ENCODE assay signal across 13 mouse cellular contexts in the genomic region with DNA sequence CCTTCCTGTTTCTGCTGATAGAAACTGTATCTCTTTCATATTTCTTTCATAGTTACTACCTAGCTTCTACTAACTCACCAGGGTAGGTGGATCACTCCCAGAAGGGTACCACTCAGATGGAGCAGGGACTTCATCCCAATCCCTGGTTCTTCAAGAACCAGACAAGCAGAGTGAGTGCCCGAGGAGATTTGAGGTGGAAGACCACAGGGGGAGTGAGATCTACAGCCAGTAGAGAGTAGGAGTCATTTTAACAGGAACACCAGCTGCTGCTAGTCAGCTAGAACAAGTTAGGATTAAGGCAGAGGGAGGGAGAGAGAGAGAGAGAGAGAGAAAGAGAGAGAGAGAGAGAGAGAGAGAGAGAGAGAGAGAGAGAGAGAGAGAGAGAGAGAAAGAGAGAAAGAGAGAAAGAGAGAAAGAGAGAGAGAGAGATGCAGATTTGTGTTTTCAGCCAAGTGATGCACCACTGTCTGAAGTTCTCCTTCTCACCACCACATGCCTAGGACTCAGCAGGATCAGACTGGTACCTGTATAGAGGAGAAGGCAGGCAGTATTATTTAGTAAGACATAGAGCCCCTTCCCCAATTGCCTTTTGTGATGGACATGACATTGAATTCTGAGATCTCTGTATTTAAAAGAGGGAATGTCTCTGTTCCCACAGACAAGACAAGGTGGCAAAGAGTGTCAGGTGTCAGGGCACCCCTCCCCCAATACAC. TPM values are rescaled to one million over a fixed set of nuclear protein-coding genes. Genes with fewer than 3 reads are reported as not detected.
DNase-seq lines count a peak whose midpoint lies in the region; ATAC-seq and TF ChIP-seq lines count a peak whose summit lies in the region.
"Had no signal": no experiment of that assay in that cellular context is flagged by ENCODE, and none has a peak within 500 bp of the region (broad histone marks: within the 10 kb centered on the region; RNA-seq: fewer than 3 reads in every experiment).

No protein-coding gene starts in this region.

- H3K4me3 ChIP-seq in heart, embryonic 13.5 days: no peak overlapping the region
- H3K4me3 ChIP-seq in neural tube, embryonic 13.5 days: no peak overlapping the region
- H3K4me3 ChIP-seq in hindbrain, postnatal 0 days (ENCODE audit: low read length): no peak overlapping the region
- H3K4me3 ChIP-seq in stomach, embryonic 16.5 days (replicated peaks; ENCODE audit: low read length): no peak overlapping the region

- H3K4me2 ChIP-seq in heart, embryonic 13.5 days: peak overlapping the region; percentile 47
- H3K4me2 ChIP-seq in neural tube, embryonic 13.5 days: no peak overlapping the region
- H3K4me2 ChIP-seq in hindbrain, postnatal 0 days (ENCODE audit: low read depth, low read length): peak overlapping the region; percentile 23; the same call in 1 of the 2 replicates
- peak overlapping the region; percentile 43 for H3K4me2 ChIP-seq in stomach, embryonic 16.5 days (ENCODE audit: low read depth, low read length)

- no peak for DNase-seq in heart, adult 8-10 months (ENCODE audit: low spot score)
- DNase-seq in neural tube, embryonic 10.5 days (ENCODE audit: extremely low spot score, low spot score): no peak
- no peak for DNase-seq in hindbrain, postnatal 0 days (ENCODE audit: low spot score)
- no peak for DNase-seq in embryo, embryonic 10.5 days (ENCODE audit: low spot score)
- no peak for DNase-seq in layer of hippocampus, postnatal 36 days

- TF ChIP-seq CTCF in hindbrain, postnatal 0 days (IDR thresholded peaks at IDR 0.05; ENCODE audit: low read depth): no peak

- peak overlapping the region; percentile 66 for H3K27ac ChIP-seq in heart, embryonic 13.5 days (replicated peaks)
- peak overlapping the region; percentile 68 for H3K27ac ChIP-seq in neural tube, embryonic 13.5 days (replicated peaks)
- H3K27ac ChIP-seq in hindbrain, postnatal 0 days: peak overlapping the region; percentile 74; the same call in 1 of the 2 replicates
- peak overlapping the region; percentile 84 for H3K27ac ChIP-seq in stomach, embryonic 16.5 days (ENCODE audit: low read length)

- no peaks in the 10 kb centered on the region for H3K9me3 ChIP-seq in heart, embryonic 13.5 days
- H3K9me3 ChIP-seq in neural tube, embryonic 13.5 days: peaks cover 2% of the 10 kb centered on the region; the same call in 1 of the 2 replicates
- no peaks in the 10 kb centered on the region for H3K9me3 ChIP-seq in hindbrain, postnatal 0 days (ENCODE audit: low read length)
- no peaks in the 10 kb centered on the region for H3K9me3 ChIP-seq in stomach, embryonic 16.5 days (replicated peaks; ENCODE audit: control insufficient read depth, low read length)

- 61% methylated on average over 1 of the region's 1 CpGs for WGBS in heart, embryonic 13.5 days
- 62% methylated on average over 1 of the region's 1 CpGs for WGBS in neural tube, embryonic 13.5 days
- WGBS in hindbrain, postnatal 0 days: 57% methylated on average over 1 of the region's 1 CpGs
- WGBS in stomach, embryonic 16.5 days: 28% methylated on average over 1 of the region's 1 CpGs

- peaks cover 23% of the 10 kb centered on the region for H3K4me1 ChIP-seq in heart, embryonic 13.5 days
- peaks cover 13% of the 10 kb centered on the region for H3K4me1 ChIP-seq in neural tube, embryonic 13.5 days (replicated peaks)
- H3K4me1 ChIP-seq in hindbrain, postnatal 0 days (ENCODE audit: insufficient read depth, low read length): peaks cover 12% of the 10 kb centered on the region
- peaks cover 25% of the 10 kb centered on the region for H3K4me1 ChIP-seq in stomach, embryonic 16.5 days (ENCODE audit: control insufficient read depth, insufficient read depth, low read length)

- H3K9ac ChIP-seq in heart, embryonic 13.5 days: no peak overlapping the region
- H3K9ac ChIP-seq in neural tube, embryonic 13.5 days: 0 out of 2 replicates have a peak overlapping the region, but pooled peaks have one; percentile 31
- H3K9ac ChIP-seq in hindbrain, postnatal 0 days (replicated peaks; ENCODE audit: low read length): no peak overlapping the region
- H3K9ac ChIP-seq in stomach, embryonic 16.5 days (ENCODE audit: low read length): peak overlapping the region; percentile 43; the same call in 1 of the 2 replicates

- H3K27me3 ChIP-seq in heart, embryonic 13.5 days (replicated peaks): no peaks in the 10 kb centered on the region
- H3K27me3 ChIP-seq in neural tube, embryonic 13.5 days: no peaks in the 10 kb centered on the region
- H3K27me3 ChIP-seq in hindbrain, postnatal 0 days (ENCODE audit: insufficient read depth, low read length): no peaks in the 10 kb centered on the region
- no peaks in the 10 kb centered on the region for H3K27me3 ChIP-seq in stomach, embryonic 16.5 days (ENCODE audit: control insufficient read depth, insufficient read depth, low read length)
- H3K27me3 ChIP-seq: CH12.LX had no signal

- ATAC-seq in heart, embryonic 13.5 days (ENCODE audit: extremely low read depth, insufficient number of reproducible peaks, low FRiP score, low TSS enrichment): no peak
- ATAC-seq in neural tube, embryonic 13.5 days (ENCODE audit: low read depth): peak; percentile 64; the same call in 1 of the 2 replicates
- ATAC-seq in hindbrain, postnatal 0 days: peak; percentile 64
- no peak for ATAC-seq in stomach, embryonic 16.5 days (ENCODE audit: insufficient read depth, low FRiP score)
- ATAC-seq: activated CD4-positive, CD25-positive, alpha-beta regulatory T cell, adult 4 months had no signal

- H3K36me3 ChIP-seq in heart, embryonic 13.5 days: no peaks in the 10 kb centered on the region
- no peaks in the 10 kb centered on the region for H3K36me3 ChIP-seq in neural tube, embryonic 13.5 days
- no peaks in the 10 kb centered on the region for H3K36me3 ChIP-seq in hindbrain, postnatal 0 days (ENCODE audit: insufficient read depth, low read length)
- H3K36me3 ChIP-seq in stomach, embryonic 16.5 days (ENCODE audit: control insufficient read depth, insufficient read depth, low read length): no peaks in the 10 kb centered on the region

RNA-seq across cellular contexts. Expression of a gene that starts 51.4 kb away (rescaled TPM):
- polyA plus RNA-seq in heart, embryonic 13.5 days (2015; fragmentation: Nextera tagmentation; extraction: Ambion mirVana): 0.08 and 0.12 TPM in 2 replicates
- not detected for total RNA-seq in heart, adult 8-10 months (2022)
- polyA plus RNA-seq in neural tube, embryonic 13.5 days (2015; fragmentation: Nextera tagmentation; extraction: Ambion mirVana): 0.36 and 0.39 TPM in 2 replicates
- 1.4 and 2.0 TPM in 2 replicates for total RNA-seq in hindbrain, postnatal 0 days (2014; rRNA removed)
- polyA plus RNA-seq in hindbrain, postnatal 0 days (2015; fragmentation: Nextera tagmentation; extraction: Ambion mirVana): 0.88 and 1.2 TPM in 2 replicates
- polyA plus RNA-seq in stomach, embryonic 16.5 days (2015; fragmentation: Nextera tagmentation; extraction: Ambion mirVana): 0.13 and 0.20 TPM in 2 replicates
- under 1 TPM; 0.22 to 0.40 TPM for total RNA-seq in layer of hippocampus, postnatal 36 days (2021)
- total RNA-seq: CH12.LX; neutrophil, adult 5-6 weeks had no signal
- polyA plus RNA-seq: activated CD4-positive, CD25-positive, alpha-beta regulatory T cell, adult 4 months; cerebellum, adult 2 months; large intestine, adult 2 months had no signal

Comparison
In these comparisons a context has a peak if more than half of its experiments do, and no peak if none do; other contexts are left out.
1. ATAC-seq: peak in neural tube, embryonic 13.5 days (single experiment) and hindbrain, postnatal 0 days (single experiment); none in heart, embryonic 13.5 days (single experiment) and stomach, embryonic 16.5 days (single experiment).
2. H3K9ac ChIP-seq: peak in neural tube, embryonic 13.5 days (single experiment) and stomach, embryonic 16.5 days (single experiment); none in heart, embryonic 13.5 days (single experiment) and hindbrain, postnatal 0 days (single experiment).
3. Peak in every context shown above with its lines, with median percentiles within 50 percentile points of each other: H3K27ac ChIP-seq.